Mouse (Mus musculus): ENCODE results near the gene Rftn1. TPM values are rescaled to one million over a fixed set of nuclear protein-coding genes. Genes with fewer than 3 reads are reported as not detected.

The Rftn1 gene
- total RNA-seq, 1 experiment: 5.0 TPM

GRCm38 (mm10) chr17:50014708-50015107, 175.8 kb downstream of the Rftn1 start:
- no peaks in the 10 kb centered on the region for H3K36me3 ChIP-seq (ENCODE audit: control insufficient read depth, insufficient read depth, low read length, poor library complexity, severe bottlenecking)
- in situ Hi-C loops (cut with MboI; ENCODE audit: low sequenced_read_pairs in 2 of 2, unreplicated experiment in 2 of 2): no loop called here
- TF ChIP-seq CHD2 (IDR thresholded peaks at IDR 0.05; ENCODE audit: low read depth, low read length): no peak
- no peak for TF ChIP-seq HCFC1 (IDR thresholded peaks at IDR 0.05; ENCODE audit: borderline replicate concordance, insufficient read depth, low read length)
- TF ChIP-seq ZC3H11A (IDR thresholded peaks at IDR 0.05; ENCODE audit: borderline replicate concordance, low read depth, low read length): no peak
- TF ChIP-seq ZNF384 (IDR thresholded peaks at IDR 0.05; ENCODE audit: low read depth, low read length): no peak
- no peak for TF ChIP-seq MAFK (IDR thresholded peaks at IDR 0.05; ENCODE audit: insufficient read depth, low read depth, low read length)
- no peak overlapping the region for H3K27ac ChIP-seq (ENCODE audit: insufficient read depth, low read depth, low read length, poor library complexity, severe bottlenecking)
- H3K9me3 ChIP-seq (ENCODE audit: control insufficient read depth, insufficient read depth, low read depth, low read length): no peaks in the 10 kb centered on the region
- no peak overlapping the region for H3K9ac ChIP-seq (ENCODE audit: insufficient read depth, low read depth, low read length, poor library complexity, severe bottlenecking)
- no peak overlapping the region for H3K4me3 ChIP-seq (ENCODE audit: insufficient read depth in 1 of 2, low read depth in 1 of 2, low read length in 2 of 2, poor library complexity in 1 of 2, severe bottlenecking in 1 of 2)
- DNase-seq (ENCODE audit: low read depth, low spot score): no peak
- H3K4me1 ChIP-seq (ENCODE audit: control insufficient read depth in 2 of 2, insufficient read depth in 2 of 2, low read length in 2 of 2, poor library complexity in 1 of 2): no peaks in the 10 kb centered on the region

- no peak overlapping the region for H3K4me3 ChIP-seq (ENCODE audit: insufficient read depth in 1 of 2, low read depth in 1 of 2, low read length in 2 of 2, poor library complexity in 1 of 2, severe bottlenecking in 1 of 2)
- no peaks in the 10 kb centered on the region for H3K4me1 ChIP-seq (ENCODE audit: control insufficient read depth in 2 of 2, insufficient read depth in 2 of 2, low read length in 2 of 2, poor library complexity in 1 of 2)
- no peak for TF ChIP-seq MAFK (IDR thresholded peaks at IDR 0.05; ENCODE audit: insufficient read depth, low read depth, low read length)
- TF ChIP-seq HCFC1 (IDR thresholded peaks at IDR 0.05; ENCODE audit: borderline replicate concordance, insufficient read depth, low read length): no peak
- TF ChIP-seq CHD2 (IDR thresholded peaks at IDR 0.05; ENCODE audit: low read depth, low read length): no peak
- no peak for TF ChIP-seq ZC3H11A (IDR thresholded peaks at IDR 0.05; ENCODE audit: borderline replicate concordance, low read depth, low read length)
- no peak for TF ChIP-seq ZNF384 (IDR thresholded peaks at IDR 0.05; ENCODE audit: low read depth, low read length)
- no peaks in the 10 kb centered on the region for H3K36me3 ChIP-seq (ENCODE audit: control insufficient read depth, insufficient read depth, low read length, poor library complexity, severe bottlenecking)
- H3K27ac ChIP-seq (ENCODE audit: insufficient read depth, low read depth, low read length, poor library complexity, severe bottlenecking): no peak overlapping the region
- no peaks in the 10 kb centered on the region for H3K9me3 ChIP-seq (ENCODE audit: control insufficient read depth, insufficient read depth, low read depth, low read length)
- no peak for DNase-seq (ENCODE audit: low read depth, low spot score)
- H3K9ac ChIP-seq (ENCODE audit: insufficient read depth, low read depth, low read length, poor library complexity, severe bottlenecking): no peak overlapping the region
- in situ Hi-C loops (cut with MboI; ENCODE audit: low sequenced_read_pairs in 2 of 2, unreplicated experiment in 2 of 2): no loop called here
Measured at GRCm38 (mm10) chr17:50013848-50014247, 176.6 kb downstream of the Rftn1 start.

GRCm38 (mm10) chr17:50010096-50010495, 180.4 kb downstream of the Rftn1 start:
- H3K9me3 ChIP-seq (ENCODE audit: control insufficient read depth, insufficient read depth, low read depth, low read length): no peaks in the 10 kb centered on the region
- TF ChIP-seq ZNF384 (IDR thresholded peaks at IDR 0.05; ENCODE audit: low read depth, low read length) (no peak), MAFK (IDR thresholded peaks at IDR 0.05; ENCODE audit: insufficient read depth, low read depth, low read length) (no peak), HCFC1 (IDR thresholded peaks at IDR 0.05; ENCODE audit: borderline replicate concordance, insufficient read depth, low read length) (no peak), ZC3H11A (IDR thresholded peaks at IDR 0.05; ENCODE audit: borderline replicate concordance, low read depth, low read length) (no peak), CHD2 (IDR thresholded peaks at IDR 0.05; ENCODE audit: low read depth, low read length) (no peak)
- DNase-seq (ENCODE audit: low read depth, low spot score): no peak
- no peak overlapping the region for H3K27ac ChIP-seq (ENCODE audit: insufficient read depth, low read depth, low read length, poor library complexity, severe bottlenecking)
- H3K9ac ChIP-seq (ENCODE audit: insufficient read depth, low read depth, low read length, poor library complexity, severe bottlenecking): no peak overlapping the region
- no peak overlapping the region for H3K4me3 ChIP-seq (ENCODE audit: insufficient read depth in 1 of 2, low read depth in 1 of 2, low read length in 2 of 2, poor library complexity in 1 of 2, severe bottlenecking in 1 of 2)
- in situ Hi-C loops (cut with MboI; ENCODE audit: low sequenced_read_pairs in 2 of 2, unreplicated experiment in 2 of 2): no loop called here
- peaks cover 0 to 8% of the 10 kb centered on the region in 2 experiments; a peak in 1 of 4 replicates for H3K4me1 ChIP-seq (ENCODE audit: control insufficient read depth in 2 of 2, insufficient read depth in 2 of 2, low read length in 2 of 2, poor library complexity in 1 of 2)
- no peaks in the 10 kb centered on the region for H3K36me3 ChIP-seq (ENCODE audit: control insufficient read depth, insufficient read depth, low read length, poor library complexity, severe bottlenecking)

- no peak for DNase-seq (ENCODE audit: low read depth, low spot score)
- in situ Hi-C loops (cut with MboI; ENCODE audit: low sequenced_read_pairs in 2 of 2, unreplicated experiment in 2 of 2): no loop called here
- Histone ChIP-seq H3K4me1 (ENCODE audit: control insufficient read depth in 2 of 2, insufficient read depth in 2 of 2, low read length in 2 of 2, poor library complexity in 1 of 2) (peaks cover 0 to 8% of the 10 kb centered on the region in 2 experiments; a peak in 1 of 4 replicates), H3K27ac (ENCODE audit: insufficient read depth, low read depth, low read length, poor library complexity, severe bottlenecking) (0 out of 2 replicates have a peak overlapping the region, but pooled peaks have one; percentile 35), H3K9ac (ENCODE audit: insufficient read depth, low read depth, low read length, poor library complexity, severe bottlenecking) (no peak overlapping the region), H3K4me3 (ENCODE audit: insufficient read depth in 1 of 2, low read depth in 1 of 2, low read length in 2 of 2, poor library complexity in 1 of 2, severe bottlenecking in 1 of 2) (no peak overlapping the region), H3K36me3 (ENCODE audit: control insufficient read depth, insufficient read depth, low read length, poor library complexity, severe bottlenecking) (no peaks in the 10 kb centered on the region), H3K9me3 (ENCODE audit: control insufficient read depth, insufficient read depth, low read depth, low read length) (no peaks in the 10 kb centered on the region)
- TF ChIP-seq CHD2 (IDR thresholded peaks at IDR 0.05; ENCODE audit: low read depth, low read length) (no peak), HCFC1 (IDR thresholded peaks at IDR 0.05; ENCODE audit: borderline replicate concordance, insufficient read depth, low read length) (no peak), MAFK (IDR thresholded peaks at IDR 0.05; ENCODE audit: insufficient read depth, low read depth, low read length) (no peak), ZC3H11A (IDR thresholded peaks at IDR 0.05; ENCODE audit: borderline replicate concordance, low read depth, low read length) (no peak), ZNF384 (IDR thresholded peaks at IDR 0.05; ENCODE audit: low read depth, low read length) (no peak)
Measured at GRCm38 (mm10) chr17:50006721-50007351, 183.6 kb downstream of the Rftn1 start.
